Mouse (Mus musculus) hindbrain, postnatal 0 days (tissue): ENCODE measurements around the gene Zfp512b. TPM values are rescaled to one million over a fixed set of nuclear protein-coding genes. Genes with fewer than 3 reads are reported as not detected.

Experiments used
- ATAC-seq: fragments of 200-750 bp; cut with Nextera tagmentation; 2 replicates; pipeline ENCODE4 v1.8.0; 2017; ENCODE audit warnings: mild to moderate bottlenecking, moderate TSS enrichment, moderate library complexity
- DNase-seq: peaks from one replicate; pipeline ENCODE4 v3.0.0-alpha.2; 2015; ENCODE audit warnings: low spot score
- H3K27ac ChIP-seq: fragments of 300-500 bp; sonication (generic); 2 replicates; pipeline ENCODE4 v1.5.1; 2014; ENCODE audit warnings: mild to moderate bottlenecking
- H3K27me3 ChIP-seq: fragments of 300-500 bp; sonication (generic); 2 replicates; pipeline ENCODE4 v1.6.1; 2014; ENCODE audit warnings: low read length, mixed read lengths; ENCODE audit not compliant: insufficient read depth
- H3K36me3 ChIP-seq: fragments of 300-500 bp; sonication (generic); 2 replicates; pipeline ENCODE4 v1.6.1; 2014; ENCODE audit warnings: low read length, mixed read lengths; ENCODE audit not compliant: insufficient read depth
- H3K4me1 ChIP-seq: fragments of 300-500 bp; sonication (generic); 2 replicates; pipeline ENCODE4 v1.6.1; 2014; ENCODE audit warnings: antibody characterized with exemption, low read length, mixed read lengths; ENCODE audit not compliant: insufficient read depth
- H3K4me2 ChIP-seq: fragments of 300-500 bp; sonication (generic); 2 replicates; pipeline ENCODE4 v1.6.1; 2014; ENCODE audit warnings: low read depth, mild to moderate bottlenecking, low read length, moderate library complexity, mixed read lengths
- H3K4me3 ChIP-seq: fragments of 300-500 bp; sonication (generic); 2 replicates; pipeline ENCODE4 v1.5.1; 2014; ENCODE audit warnings: low read length
- H3K9ac ChIP-seq: fragments of 300-500 bp; sonication (generic); replicated peaks from 2 replicates; pipeline ENCODE4 v1.6.1; 2014; ENCODE audit warnings: mild to moderate bottlenecking, low read length, moderate library complexity, mixed read lengths
- H3K9me3 ChIP-seq: fragments of 300-500 bp; sonication (generic); 2 replicates; pipeline ENCODE4 v1.6.1; 2016; ENCODE audit warnings: low read length, mixed read lengths
- CTCF ChIP-seq: IDR thresholded peaks from 2 replicates; pipeline ENCODE4 v1.5.1; 2016; ENCODE audit warnings: antibody characterized with exemption, control low read depth, low read depth
- WGBS: fragments of 180-500 bp; shearing (Covaris S2); extraction: QIAGEN DNeasy Blood & Tissue Kit; methylation state at CpG from one replicate; pipeline ENCODE4 v1.1.7; 2014; 5-methylcytosine and 5-hydroxymethylcytosine counted together
- polyA plus RNA-seq: library from polyadenylated mRNA; unstranded; fragments of >200 nt; fragmentation: Nextera tagmentation; extraction: Ambion mirVana; gene quantifications from 2 replicates; pipeline ENCODE4 v1.2.1, GENCODE M21; 2015
- total RNA-seq: library from RNA; depleted of rRNA; stranded (reverse); fragments of >200 nt; gene quantifications from 2 replicates; pipeline ENCODE4 v1.2.3, GENCODE M21; 2014

Gene Zfp512b
- total and polyA plus RNA-seq, 2 experiments from 2014 or later, result 66.2 to 74.6 TPM

GRCm38 (mm10) chr2:181590471-181590870, 2.1 kb downstream of the Zfp512b start:
- no peak overlapping the region for H3K4me3 ChIP-seq
- no peak for ATAC-seq
- no peak overlapping the region for H3K9ac ChIP-seq

GRCm38 (mm10) chr2:181589732-181590105, 2.9 kb downstream of the Zfp512b start:
- Histone ChIP-seq H3K27ac (no peak overlapping the region), H3K4me2 (no peak overlapping the region), H3K36me3 (peaks cover 46% of the 10 kb centered on the region), H3K4me3 (no peak overlapping the region), H3K4me1 (peaks cover 10% of the 10 kb centered on the region), H3K27me3 (no peaks in the 10 kb centered on the region), H3K9me3 (no peaks in the 10 kb centered on the region), H3K9ac (no peak overlapping the region)
- 92% methylated on average over 9 of the region's 9 CpGs for WGBS
- no peak for DNase-seq
- ATAC-seq, result no peak
- no peak for TF ChIP-seq CTCF

More at GRCm38 (mm10) chr2:181590471-181590870, 2.1 kb downstream of the Zfp512b start:
- Histone ChIP-seq H3K27ac (no peak overlapping the region), H3K4me2 (no peak overlapping the region), H3K27me3 (no peaks in the 10 kb centered on the region), H3K4me1 (peaks cover 10% of the 10 kb centered on the region), H3K36me3 (peaks cover 41% of the 10 kb centered on the region), H3K9me3 (no peaks in the 10 kb centered on the region)
- 100% methylated on average over 5 of the region's 5 CpGs for WGBS
- no peak for TF ChIP-seq CTCF
- DNase-seq, result no peak

- ATAC-seq, result no peak
- no peaks in the 10 kb centered on the region for H3K27me3 ChIP-seq
- H3K9me3 ChIP-seq, result no peaks in the 10 kb centered on the region
- WGBS, result 90% methylated on average over 10 of the region's 10 CpGs
- no peak overlapping the region for H3K4me3 ChIP-seq
- peaks cover 51% of the 10 kb centered on the region for H3K36me3 ChIP-seq
- DNase-seq, result no peak
- H3K4me2 ChIP-seq, result no peak overlapping the region
- no peak for TF ChIP-seq CTCF
- peaks cover 10% of the 10 kb centered on the region for H3K4me1 ChIP-seq
- H3K9ac ChIP-seq, result no peak overlapping the region
- H3K27ac ChIP-seq, result no peak overlapping the region
Observed at GRCm38 (mm10) chr2:181589011-181589731, 3.4 kb downstream of the Zfp512b start.

- Histone ChIP-seq H3K27ac (no peak overlapping the region), H3K4me1 (peaks cover 10% of the 10 kb centered on the region), H3K9ac (no peak overlapping the region), H3K9me3 (no peaks in the 10 kb centered on the region), H3K27me3 (no peaks in the 10 kb centered on the region), H3K4me3 (no peak overlapping the region), H3K4me2 (no peak overlapping the region), H3K36me3 (peaks cover 53% of the 10 kb centered on the region)
- ATAC-seq (no peak), DNase-seq (no peak)
- no peak for TF ChIP-seq CTCF
- 91% methylated on average over 11 of the region's 11 CpGs for WGBS
Observed at GRCm38 (mm10) chr2:181588229-181588780, 4.3 kb downstream of the Zfp512b start.

- H3K4me3 ChIP-seq, result no peak overlapping the region
- peaks cover 53% of the 10 kb centered on the region for H3K36me3 ChIP-seq
- TF ChIP-seq CTCF, result no peak; the same call in 1 of the 2 replicates
- peaks cover 10% of the 10 kb centered on the region for H3K4me1 ChIP-seq
- DNase-seq, result no peak
- H3K27ac ChIP-seq, result no peak overlapping the region
- no peaks in the 10 kb centered on the region for H3K9me3 ChIP-seq
- no peak overlapping the region for H3K9ac ChIP-seq
- WGBS, result 74% methylated on average over 6 of the region's 6 CpGs
- H3K27me3 ChIP-seq, result no peaks in the 10 kb centered on the region
- no peak for ATAC-seq
- H3K4me2 ChIP-seq, result no peak overlapping the region
Observed at GRCm38 (mm10) chr2:181587796-181588195, 4.8 kb downstream of the Zfp512b start.

- 97% methylated on average over 3 of the region's 3 CpGs for WGBS
Observed at GRCm38 (mm10) chr2:181586124-181586523, 6.5 kb downstream of the Zfp512b start.

GRCm38 (mm10) chr2:181585506-181585905, 7.1 kb downstream of the Zfp512b start:
- Histone ChIP-seq H3K9me3 (no peaks in the 10 kb centered on the region), H3K4me2 (no peak overlapping the region), H3K9ac (no peak overlapping the region), H3K4me3 (no peak overlapping the region), H3K27me3 (no peaks in the 10 kb centered on the region), H3K36me3 (peaks cover 53% of the 10 kb centered on the region), H3K4me1 (peaks cover 3% of the 10 kb centered on the region; the same call in 1 of the 2 replicates), H3K27ac (no peak overlapping the region)
- TF ChIP-seq CTCF, result no peak
- WGBS, result 88% methylated on average over 5 of the region's 5 CpGs
- ATAC-seq (no peak), DNase-seq (no peak)

More at GRCm38 (mm10) chr2:181586124-181586523, 6.5 kb downstream of the Zfp512b start:
- no peak for DNase-seq
- H3K27ac ChIP-seq, result no peak overlapping the region
- H3K9ac ChIP-seq, result no peak overlapping the region
- H3K4me3 ChIP-seq, result no peak overlapping the region
- no peaks in the 10 kb centered on the region for H3K9me3 ChIP-seq
- no peak overlapping the region for H3K4me2 ChIP-seq
- peaks cover 6% of the 10 kb centered on the region for H3K4me1 ChIP-seq
- TF ChIP-seq CTCF, result no peak
- no peak for ATAC-seq
- no peaks in the 10 kb centered on the region for H3K27me3 ChIP-seq
- H3K36me3 ChIP-seq, result peaks cover 53% of the 10 kb centered on the region
